Mouse (Mus musculus) ES-Bruce4 (cell line): ENCODE results near the gene Pum1.

ENCODE experiments used
- CTCF ChIP-seq: IDR thresholded peaks from one replicate; pipeline ENCODE4 v1.8.1; 2011; ENCODE audit warnings: low read depth, low read length
- EP300 ChIP-seq: IDR thresholded peaks from 2 replicates; pipeline ENCODE4 v1.6.1; 2011; ENCODE audit warnings: low read depth, low read length; ENCODE audit not compliant: insufficient read depth
- POLR2A ChIP-seq: IDR thresholded peaks from one replicate; pipeline ENCODE4 v1.8.1; 2011; ENCODE audit warnings: low read length; ENCODE audit not compliant: insufficient read depth

GRCm38 (mm10) chr4:130722607-130723006 lies 59.5 kb downstream of the Pum1 start:
- TF ChIP-seq EP300 (no peak), POLR2A (no peak), CTCF (no peak)
